Mouse (Mus musculus) heart, embryonic 16.5 days (tissue): ENCODE results near the gene Eif2b1. TPM values are rescaled to one million over a fixed set of nuclear protein-coding genes. Genes with fewer than 3 reads are reported as not detected.
A peak's percentile ranks its signal among the peaks of the same experiment; 100 is the strongest.
"Not testable (repeated sequence)": the region's sequence is repeated elsewhere in the genome, so short reads cannot be mapped to it uniquely, and the experiment has no call there.

Source experiments
- ATAC-seq: fragments of 200-750 bp; cut with Nextera tagmentation; replicated peaks from 2 replicates; pipeline ENCODE4 v1.8.0; 2017; ENCODE audit warnings: moderate number of reproducible peaks; ENCODE audit not compliant: insufficient read depth, low FRiP score; ENCODE audit errors: extremely low read depth
- H3K27ac ChIP-seq: fragments of 300-500 bp; sonication (generic); 2 replicates; pipeline ENCODE4 v1.5.1; 2014; ENCODE audit warnings: mild to moderate bottlenecking, low read length, control low read depth, moderate library complexity
- H3K27me3 ChIP-seq: fragments of 300-500 bp; sonication (generic); 2 replicates; pipeline ENCODE4 v1.6.1; 2014; ENCODE audit warnings: low read length, mixed read lengths; ENCODE audit not compliant: control insufficient read depth, insufficient read depth
- H3K36me3 ChIP-seq: fragments of 300-500 bp; sonication (generic); 2 replicates; pipeline ENCODE4 v1.6.1; 2014; ENCODE audit not compliant: control insufficient read depth, insufficient read depth
- H3K4me1 ChIP-seq: fragments of 300-500 bp; sonication (generic); 2 replicates; pipeline ENCODE4 v1.6.1; 2014; ENCODE audit warnings: low read length, mixed read lengths; ENCODE audit not compliant: control insufficient read depth, insufficient read depth
- H3K4me2 ChIP-seq: fragments of 300-500 bp; sonication (generic); 2 replicates; pipeline ENCODE4 v1.6.1; 2014; ENCODE audit warnings: low read depth, mild to moderate bottlenecking, control low read depth, low read length
- H3K4me3 ChIP-seq: fragments of 300-500 bp; sonication (generic); 2 replicates; pipeline ENCODE4 v1.5.1; 2014; ENCODE audit warnings: mild to moderate bottlenecking, control low read depth, low read length
- H3K9ac ChIP-seq: fragments of 300-500 bp; sonication (generic); 2 replicates; pipeline ENCODE4 v1.6.1; 2014; ENCODE audit warnings: low read length, control low read depth
- H3K9me3 ChIP-seq: fragments of 300-500 bp; sonication (generic); replicated peaks from 2 replicates; pipeline ENCODE4 v1.6.1; 2016; ENCODE audit warnings: low read length; ENCODE audit not compliant: control insufficient read depth
- WGBS: fragments of 180-500 bp; shearing (Covaris S2); extraction: QIAGEN DNeasy Blood & Tissue Kit; methylation state at CpG from one replicate; pipeline ENCODE4 v1.1.7; 2014; 5-methylcytosine and 5-hydroxymethylcytosine counted together
- polyA plus RNA-seq: library from polyadenylated mRNA; unstranded; fragments of >200 nt; fragmentation: Nextera tagmentation; extraction: Ambion mirVana; gene quantifications from 2 replicates; pipeline ENCODE4 v1.2.1, GENCODE M21; 2015

Gene Eif2b1
- polyA plus RNA-seq, 1 experiment from 2014 or later: 62.2 TPM

GRCm38 (mm10) chr5:124552558-124553307 is 26.2 kb downstream of the Eif2b1 start, which contains the start of gene Ddx55:
Ddx55 (plus strand) TSS chr5:124552864.
- peaks cover 24% of the 10 kb centered on the region for H3K36me3 ChIP-seq
- H3K4me3 ChIP-seq: peak within 1 kb of the TSS; percentile 81
- ATAC-seq: peak; percentile 86
- H3K4me1 ChIP-seq: peaks cover 12% of the 10 kb centered on the region; the same call in 1 of the 2 replicates
- H3K27ac ChIP-seq: peak within 1 kb of the TSS; percentile 74
- no peaks in the 10 kb centered on the region for H3K9me3 ChIP-seq
- H3K4me2 ChIP-seq: peak within 1 kb of the TSS; percentile 68
- H3K9ac ChIP-seq: peak within 1 kb of the TSS; percentile 79
- WGBS: under 1% methylated on average over 66 of the region's 66 CpGs
- H3K27me3 ChIP-seq: no peaks in the 10 kb centered on the region

- peaks cover 12% of the 10 kb centered on the region; the same call in 1 of the 2 replicates for H3K4me1 ChIP-seq
- H3K27me3 ChIP-seq: no peaks in the 10 kb centered on the region
- no peaks in the 10 kb centered on the region for H3K9me3 ChIP-seq
- H3K4me3 ChIP-seq: peak overlapping the region; percentile 81
- 9% methylated on average over 9 of the region's 9 CpGs for WGBS
- H3K4me2 ChIP-seq: peak overlapping the region; percentile 68
- peaks cover 29% of the 10 kb centered on the region for H3K36me3 ChIP-seq
- peak overlapping the region; percentile 74 for H3K27ac ChIP-seq
- peak overlapping the region; percentile 79 for H3K9ac ChIP-seq
- ATAC-seq: no peak
Observed at GRCm38 (mm10) chr5:124552094-124552472, 26.8 kb downstream of the Eif2b1 start.

DNA sequence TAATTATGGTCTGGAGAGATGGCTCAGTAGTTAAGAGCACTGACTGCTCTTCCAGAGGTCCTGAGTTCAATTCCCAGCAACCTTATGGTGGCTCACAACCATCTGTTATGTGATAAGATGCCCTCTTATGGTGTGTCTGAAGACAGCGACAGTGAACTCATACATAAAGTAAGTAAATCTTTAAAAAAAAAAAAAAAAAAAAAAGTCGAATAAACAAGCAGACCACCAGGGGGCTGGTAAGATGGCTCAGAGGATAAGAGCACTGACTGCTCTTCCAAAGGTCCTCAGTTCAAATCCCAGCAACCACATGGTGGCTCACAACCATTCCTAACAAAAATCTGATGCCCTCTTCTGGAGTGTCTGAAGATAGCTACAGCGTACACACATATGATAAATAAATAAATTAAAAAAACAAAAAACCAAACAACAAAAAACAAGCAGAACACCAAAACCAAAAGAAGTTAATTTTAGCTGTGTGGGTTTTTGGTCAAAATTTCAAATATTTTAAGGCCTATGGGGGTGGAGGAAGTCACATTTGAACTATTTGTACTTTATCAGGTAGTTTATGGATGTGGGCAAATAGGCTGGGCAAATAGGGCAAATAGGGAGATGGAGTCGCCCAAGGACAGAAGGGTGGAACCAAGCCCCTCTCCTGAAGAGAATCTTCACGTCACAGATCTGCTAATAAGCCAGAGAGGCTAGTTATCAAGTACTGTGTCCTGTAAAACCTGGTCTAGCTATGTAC is 27.4 kb downstream of the Eif2b1 start:
- Histone ChIP-seq H3K4me3 (peak overlapping the region; percentile 81), H3K36me3 (peaks cover 28% of the 10 kb centered on the region), H3K9ac (peak overlapping the region; percentile 79), H3K27ac (peak overlapping the region; percentile 74), H3K4me2 (peak overlapping the region; percentile 68), H3K4me1 (peaks cover 12% of the 10 kb centered on the region; the same call in 1 of the 2 replicates)
- not testable (repeated sequence) for H3K27me3 ChIP-seq, ATAC-seq, H3K9me3 ChIP-seq
- WGBS: 26% methylated on average over 5 of the region's 5 CpGs

DNA sequence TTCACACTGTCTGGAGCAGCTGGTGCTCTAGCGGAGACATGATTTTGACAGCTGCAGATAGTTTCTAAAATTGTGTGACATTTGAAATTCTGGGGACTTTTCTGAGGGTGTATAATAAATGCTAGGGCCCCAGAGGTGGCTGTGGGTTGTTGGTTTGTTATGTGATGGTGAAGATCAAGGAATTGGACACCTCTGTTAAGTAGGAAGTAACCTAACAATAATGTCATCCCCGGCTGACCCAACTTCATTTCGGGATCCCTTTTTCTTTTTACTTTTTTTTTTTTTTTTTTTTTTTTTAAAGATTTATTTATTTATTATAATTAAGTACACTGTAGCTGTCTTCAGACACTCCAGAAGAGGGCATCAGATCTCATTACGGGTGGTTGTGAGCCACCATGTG is 28.2 kb downstream of the Eif2b1 start:
- Histone ChIP-seq H3K4me1 (peaks cover 12% of the 10 kb centered on the region; the same call in 1 of the 2 replicates), H3K36me3 (peaks cover 31% of the 10 kb centered on the region)
- not testable (repeated sequence) for H3K27me3 ChIP-seq, H3K4me3 ChIP-seq, H3K9ac ChIP-seq, H3K27ac ChIP-seq, H3K9me3 ChIP-seq, ATAC-seq, H3K4me2 ChIP-seq
- WGBS: 87% methylated on average over 4 of the region's 4 CpGs

GRCm38 (mm10) chr5:124541602-124541973 is 37.3 kb downstream of the Eif2b1 start:
- Histone ChIP-seq H3K36me3 (peaks cover 30% of the 10 kb centered on the region), H3K4me1 (peaks cover 25% of the 10 kb centered on the region), H3K9me3 (no peaks in the 10 kb centered on the region), H3K27me3 (no peaks in the 10 kb centered on the region), H3K4me3 (peak overlapping the region; percentile 97), H3K27ac (peak overlapping the region; percentile 91), H3K9ac (peak overlapping the region; percentile 94), H3K4me2 (peak overlapping the region; percentile 86)
- no peak for ATAC-seq
- WGBS: 7% methylated on average over 8 of the region's 8 CpGs

DNA sequence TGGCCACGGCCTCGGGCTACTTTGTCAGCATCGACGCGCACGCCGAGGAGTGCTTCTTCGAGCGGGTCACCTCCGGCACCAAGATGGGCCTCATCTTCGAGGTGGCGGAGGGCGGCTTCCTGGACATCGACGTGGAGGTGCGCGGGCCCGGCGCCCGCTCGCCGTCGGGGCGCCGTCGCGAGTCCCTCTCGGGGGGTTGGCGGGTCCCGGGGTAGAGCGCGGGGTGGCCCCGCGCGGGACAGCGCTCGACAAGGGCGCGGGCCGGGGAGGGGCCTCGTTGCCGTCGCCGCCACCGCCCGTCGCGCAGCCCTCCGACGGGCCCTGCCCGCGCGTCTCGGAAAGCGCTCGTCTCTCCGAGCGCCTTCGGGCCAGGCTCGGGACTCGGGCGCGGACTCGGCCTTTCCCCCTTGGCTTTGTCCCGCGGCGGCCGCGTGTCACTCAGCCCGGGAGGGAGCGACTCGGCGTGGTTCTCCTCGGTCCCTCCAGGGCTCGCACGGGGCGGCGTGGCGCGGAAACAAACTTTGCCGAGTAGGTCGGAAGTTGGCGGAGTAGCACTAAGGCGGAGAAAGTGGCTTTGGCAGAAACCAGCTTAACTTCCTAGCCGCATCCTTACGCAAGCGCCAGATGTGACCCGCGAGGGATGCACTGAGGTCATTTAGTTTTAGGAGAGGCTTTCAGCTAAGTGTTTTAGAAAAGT is 37.9 kb downstream of the Eif2b1 start:
- Histone ChIP-seq H3K4me2 (peak overlapping the region; percentile 86), H3K27me3 (no peaks in the 10 kb centered on the region), H3K4me1 (peaks cover 26% of the 10 kb centered on the region), H3K9me3 (no peaks in the 10 kb centered on the region), H3K36me3 (peaks cover 25% of the 10 kb centered on the region), H3K9ac (peak overlapping the region; percentile 94), H3K27ac (peak overlapping the region; percentile 91), H3K4me3 (peak overlapping the region; percentile 97)
- WGBS: under 1% methylated on average over 78 of the region's 89 CpGs
- peak; percentile 73 for ATAC-seq

GRCm38 (mm10) chr5:124540383-124540786 is 38.5 kb downstream of the Eif2b1 start, which contains the start of gene Tmed2:
Tmed2 (plus strand) TSS chr5:124540695.
- H3K9me3 ChIP-seq: no peaks in the 10 kb centered on the region
- peak within 1 kb of the TSS; percentile 94 for H3K9ac ChIP-seq
- no peaks in the 10 kb centered on the region for H3K27me3 ChIP-seq
- peaks cover 20% of the 10 kb centered on the region for H3K36me3 ChIP-seq
- WGBS: under 1% methylated on average over 35 of the region's 35 CpGs
- H3K4me2 ChIP-seq: peak within 1 kb of the TSS; percentile 86
- peak within 1 kb of the TSS; percentile 91 for H3K27ac ChIP-seq
- peak; percentile 92 for ATAC-seq
- H3K4me1 ChIP-seq: peaks cover 26% of the 10 kb centered on the region
- peak within 1 kb of the TSS; percentile 97 for H3K4me3 ChIP-seq

GRCm38 (mm10) chr5:124539905-124540304 is 39.0 kb downstream of the Eif2b1 start:
- Histone ChIP-seq H3K27me3 (no peaks in the 10 kb centered on the region), H3K9ac (peak overlapping the region; percentile 22; the same call in 1 of the 2 replicates), H3K36me3 (peaks cover 16% of the 10 kb centered on the region), H3K27ac (peak overlapping the region; percentile 52), H3K4me3 (peak overlapping the region; percentile 97), H3K4me1 (peaks cover 26% of the 10 kb centered on the region), H3K9me3 (no peaks in the 10 kb centered on the region), H3K4me2 (peak overlapping the region; percentile 49)
- whole genome bisulfite sequencing: 73% methylated on average over 4 of the region's 4 CpGs
- ATAC-seq: no peak
